ENCODE assay signal across 7 mouse cellular contexts in genomic region chr1:154204652-154205573, GRCm38 (mm10). TPM values are rescaled to one million over a fixed set of nuclear protein-coding genes. Genes with fewer than 3 reads are reported as not detected.
DNase-seq lines count a peak whose midpoint lies in the region.

No protein-coding gene starts in this region.

- H3K27ac ChIP-seq in hindbrain, embryonic 10.5 days = 0 out of 2 replicates have a peak overlapping the region, but pooled peaks have one; percentile 40

- 10% methylated on average over 66 of the region's 66 CpGs for WGBS in hindbrain, embryonic 10.5 days

- H3K27me3 ChIP-seq in hindbrain, embryonic 10.5 days (ENCODE audit: insufficient read depth, poor library complexity, severe bottlenecking) = peaks cover 63% of the 10 kb centered on the region
- H3K27me3 ChIP-seq in megakaryocyte, embryonic 14.5 days (replicated peaks) = peaks cover 28% of the 10 kb centered on the region

- peak; percentile 45 to 54 for DNase-seq in layer of hippocampus, postnatal 10 days (ENCODE audit: low spot score in 2 of 2)
- DNase-seq in layer of hippocampus, adult 9-11 months = no peak
- DNase-seq in embryo, embryonic 11 days = peak; percentile 40
- DNase-seq in hindbrain, embryonic 10.5 days (ENCODE audit: low spot score) = no peak
- DNase-seq in gastrocnemius, postnatal 10 days = no peak
- DNase-seq in spleen, postnatal 14 days (ENCODE audit: low spot score in 2 of 2) = no peak

- H3K4me3 ChIP-seq in hindbrain, embryonic 10.5 days = peak overlapping the region; percentile 52
- H3K4me3 ChIP-seq in megakaryocyte, embryonic 14.5 days (replicated peaks) = peak overlapping the region; percentile 28

- H3K36me3 ChIP-seq in hindbrain, embryonic 10.5 days = no peaks in the 10 kb centered on the region
- no peaks in the 10 kb centered on the region for H3K36me3 ChIP-seq in megakaryocyte, embryonic 14.5 days (replicated peaks; ENCODE audit: low read length)

- peaks cover 30% of the 10 kb centered on the region for H3K4me1 ChIP-seq in hindbrain, embryonic 10.5 days (replicated peaks)
- no peaks in the 10 kb centered on the region; the same call in 1 of the 2 replicates for H3K4me1 ChIP-seq in megakaryocyte, embryonic 14.5 days

- no peaks in the 10 kb centered on the region for H3K9me3 ChIP-seq in hindbrain, embryonic 10.5 days
- peaks cover 8% of the 10 kb centered on the region; the same call in 1 of the 2 replicates for H3K9me3 ChIP-seq in megakaryocyte, embryonic 14.5 days

RNA-seq across cellular contexts. Expression of gene Zfp648, which starts 3.9 kb away (rescaled TPM):
- total RNA-seq in layer of hippocampus, postnatal 10 days (2021) = under 1 TPM; 0.29 to 0.43 TPM
- polyA plus RNA-seq in hindbrain, embryonic 10.5 days (2016; fragmentation: Nextera tagmentation; extraction: Ambion mirVana) = 0.11 TPM in 1 of 2 replicates, not detected in the other
- polyA plus RNA-seq in megakaryocyte, embryonic 14.5 days (2012; ENCODE audit: insufficient read depth, low replicate concordance) = not detected in 2 replicates
- total RNA-seq in gastrocnemius, postnatal 10 days (2021) = not detected

Comparison
In these comparisons a context has a peak if more than half of its experiments do, and no peak if none do; other contexts are left out.
1. DNase-seq: peak in layer of hippocampus, postnatal 10 days (2 of 2) and embryo, embryonic 11 days (single experiment); none in layer of hippocampus, adult 9-11 months (single experiment), hindbrain, embryonic 10.5 days (single experiment), gastrocnemius, postnatal 10 days (single experiment) and spleen, postnatal 14 days (0 of 2).